Mouse (Mus musculus): ENCODE data around the gene Bcar3.
A peak's percentile ranks its signal among the peaks of the same experiment; 100 is the strongest.

The Bcar3 gene

GRCm38 (mm10) chr3:122458743-122459142 is 164.8 kb downstream of the Bcar3 start:
- DNase-seq (ENCODE audit: low read depth, low spot score), result no peak

DNA sequence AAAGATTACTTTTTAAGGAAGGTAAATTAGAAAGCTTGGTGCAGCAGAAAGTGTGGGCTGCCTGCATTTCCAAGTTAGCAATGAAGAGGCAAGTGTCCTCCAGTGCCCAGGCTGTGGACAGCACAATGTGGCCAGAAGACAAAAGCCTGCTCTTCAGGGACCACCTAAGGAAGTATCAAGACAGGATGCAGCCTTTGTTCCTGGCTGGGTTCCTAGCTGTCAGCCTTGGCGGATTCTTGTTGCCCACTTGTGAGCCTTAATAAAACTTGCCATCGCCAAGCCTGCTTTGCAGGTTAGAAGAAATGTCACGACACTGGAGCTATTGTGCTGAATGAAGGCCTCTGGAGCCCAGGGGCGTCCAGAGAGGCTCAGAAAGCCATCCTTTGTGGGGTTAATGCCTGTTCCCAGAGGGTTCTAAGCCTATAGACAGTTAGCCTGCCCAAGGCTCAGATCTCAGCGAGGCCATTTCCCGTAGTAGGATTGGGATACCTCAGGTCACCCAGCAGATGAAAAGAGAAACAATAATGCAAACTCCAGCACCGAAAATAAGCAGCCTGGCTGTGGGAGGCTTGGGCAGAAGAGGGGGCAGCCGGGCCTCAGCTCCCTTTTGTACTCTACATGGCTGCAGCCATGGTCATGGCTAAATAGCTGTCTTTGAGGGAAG is 167.0 kb downstream of the Bcar3 start:
- DNase-seq (ENCODE audit: low read depth, low spot score), result no peak

DNA sequence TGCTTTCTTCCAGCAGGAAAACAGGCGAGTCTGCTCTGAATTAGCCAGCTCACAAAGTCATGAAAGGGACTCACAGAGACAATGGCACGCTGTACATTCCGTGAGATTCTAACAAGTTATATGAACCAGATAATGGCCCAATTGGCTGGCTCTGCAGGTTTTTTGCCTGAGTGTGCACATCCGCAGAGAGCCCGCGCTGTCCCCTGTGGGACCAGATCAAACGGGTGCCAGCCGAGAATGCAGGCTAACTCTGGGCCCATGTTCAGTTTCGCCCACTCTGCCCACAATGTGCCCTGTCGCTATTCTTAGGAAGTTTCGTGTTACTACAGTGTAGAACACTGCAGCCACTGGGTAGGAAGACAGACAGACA is 167.6 kb downstream of the Bcar3 start:
- no peak for DNase-seq (ENCODE audit: low read depth, low spot score)

DNA sequence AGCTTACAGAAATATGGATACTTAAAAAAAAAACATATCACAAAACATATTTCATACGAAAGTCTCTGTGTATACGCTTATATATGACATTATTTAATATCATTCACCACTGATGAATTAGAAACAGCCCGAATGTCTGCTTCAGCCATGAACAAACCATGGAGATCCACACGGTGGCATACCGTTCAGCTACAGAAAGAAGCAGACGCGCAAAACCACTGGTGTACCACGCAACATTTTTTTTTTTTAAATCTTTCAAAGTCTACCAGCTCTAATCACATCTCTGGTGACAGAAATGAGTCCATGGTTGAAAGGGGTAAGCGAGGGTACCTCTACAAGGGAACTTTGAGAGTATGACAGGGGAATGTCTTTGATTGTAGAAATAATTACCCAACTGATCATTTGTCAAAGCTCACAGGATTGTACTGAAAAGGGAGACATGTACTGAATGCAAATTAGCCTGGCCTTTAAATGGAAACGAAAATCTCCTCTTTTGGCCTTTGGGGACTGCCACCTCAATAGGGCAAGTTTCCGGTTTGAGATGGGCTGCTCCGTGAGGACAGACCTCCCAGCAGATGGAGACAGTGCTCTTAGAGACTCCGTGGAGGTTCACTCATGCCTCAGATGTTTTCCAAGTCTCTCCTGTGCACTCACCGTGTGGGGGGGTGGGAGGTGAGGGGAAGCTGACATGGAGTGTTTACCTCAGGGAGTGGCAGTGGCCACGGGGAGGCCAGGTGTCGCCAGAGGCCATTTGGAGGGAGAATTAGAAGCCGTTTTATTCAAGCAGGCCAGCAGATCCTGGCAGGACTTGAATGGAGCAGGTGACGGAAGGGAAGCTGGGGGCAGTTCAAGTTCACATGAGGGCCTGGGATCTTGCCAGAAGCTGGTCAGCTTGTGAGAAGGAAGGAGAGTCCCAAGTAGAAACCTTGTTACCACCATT is 168.3 kb downstream of the Bcar3 start:
- DNase-seq (ENCODE audit: low read depth, low spot score), result no peak

GRCm38 (mm10) chr3:122463166-122463565 is 169.2 kb downstream of the Bcar3 start:
- no peak for DNase-seq (ENCODE audit: low read depth, low spot score)

- DNase-seq (ENCODE audit: low read depth, low spot score), result peak; percentile 51
Measured at GRCm38 (mm10) chr3:122466100-122466730, 172.3 kb downstream of the Bcar3 start.

DNA sequence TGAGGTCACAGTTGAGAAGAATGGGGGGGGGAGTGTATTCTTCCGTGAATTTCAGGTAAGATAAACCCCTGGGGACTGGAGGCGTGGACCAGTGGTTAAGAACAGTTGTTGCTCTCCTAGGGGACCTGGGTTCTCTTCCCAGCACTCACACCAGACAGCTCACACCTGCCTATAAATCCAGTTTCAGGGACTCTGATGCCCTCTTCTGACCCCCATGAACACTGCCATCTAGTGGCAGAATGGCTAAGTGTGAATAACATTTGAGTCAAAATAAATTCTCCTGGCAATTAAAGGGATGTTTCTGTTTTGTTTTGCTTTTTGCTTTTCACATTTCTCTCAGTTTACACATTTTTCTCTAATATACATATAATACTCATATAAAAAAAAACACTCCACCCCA is 174.0 kb downstream of the Bcar3 start:
- DNase-seq (ENCODE audit: low read depth, low spot score), result no peak

GRCm38 (mm10) chr3:122470326-122471016 is 176.5 kb downstream of the Bcar3 start:
- DNase-seq (ENCODE audit: low read depth, low spot score), result no peak

- no peak for DNase-seq (ENCODE audit: low read depth, low spot score)
Measured at GRCm38 (mm10) chr3:122471017-122471721, 177.2 kb downstream of the Bcar3 start.

DNA sequence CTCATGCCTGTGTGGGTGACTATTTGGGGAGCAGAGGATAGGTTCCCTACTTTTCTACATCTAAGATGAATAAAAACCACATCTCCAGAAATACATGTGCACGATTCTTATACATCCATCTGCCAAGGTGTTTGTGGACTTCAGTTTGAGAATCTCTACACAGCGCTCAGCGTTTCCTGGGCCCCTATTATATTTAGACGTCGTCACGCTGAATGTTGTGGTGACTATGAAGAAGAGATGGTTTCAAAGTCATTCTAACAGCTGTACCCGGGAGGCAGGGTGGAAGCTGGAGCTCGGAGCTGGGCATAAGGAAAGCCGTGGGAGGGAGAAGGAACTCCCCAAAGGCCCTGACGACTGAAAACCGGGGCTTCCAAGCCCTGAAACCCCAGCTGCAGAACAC is 178.5 kb downstream of the Bcar3 start:
- DNase-seq (ENCODE audit: low read depth, low spot score), result no peak

DNA sequence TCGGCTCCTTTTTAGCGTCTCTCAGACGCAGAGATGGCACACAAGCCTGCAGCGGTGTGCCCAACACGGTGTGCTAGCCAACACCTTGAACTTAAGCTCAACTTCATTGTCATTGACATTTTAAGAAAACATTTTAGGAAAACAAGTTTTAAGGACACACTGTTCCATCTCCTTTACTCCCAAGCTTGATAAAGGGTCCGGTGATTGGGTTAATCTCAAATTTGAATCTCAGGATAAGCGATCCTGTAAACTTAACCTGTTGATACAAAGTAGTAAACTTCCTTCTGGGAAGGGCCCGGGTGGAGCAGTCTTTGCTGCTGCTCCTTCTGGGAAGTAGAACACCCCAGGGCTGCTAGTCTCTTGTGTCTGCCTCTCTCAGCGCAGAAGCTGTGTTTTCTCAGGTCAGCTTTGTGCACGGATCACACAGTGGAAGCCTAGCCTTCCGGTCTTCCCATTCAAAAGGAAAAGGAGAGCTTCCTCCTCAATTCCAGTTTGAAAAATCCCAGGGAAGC is 179.6 kb downstream of the Bcar3 start:
- no peak for DNase-seq (ENCODE audit: low read depth, low spot score)

- no peak for DNase-seq (ENCODE audit: low read depth, low spot score)
Measured at GRCm38 (mm10) chr3:122474067-122474466, 180.1 kb downstream of the Bcar3 start.

- DNase-seq (ENCODE audit: low read depth, low spot score), result no peak
Measured at GRCm38 (mm10) chr3:122474796-122475195, 180.9 kb downstream of the Bcar3 start.

DNA sequence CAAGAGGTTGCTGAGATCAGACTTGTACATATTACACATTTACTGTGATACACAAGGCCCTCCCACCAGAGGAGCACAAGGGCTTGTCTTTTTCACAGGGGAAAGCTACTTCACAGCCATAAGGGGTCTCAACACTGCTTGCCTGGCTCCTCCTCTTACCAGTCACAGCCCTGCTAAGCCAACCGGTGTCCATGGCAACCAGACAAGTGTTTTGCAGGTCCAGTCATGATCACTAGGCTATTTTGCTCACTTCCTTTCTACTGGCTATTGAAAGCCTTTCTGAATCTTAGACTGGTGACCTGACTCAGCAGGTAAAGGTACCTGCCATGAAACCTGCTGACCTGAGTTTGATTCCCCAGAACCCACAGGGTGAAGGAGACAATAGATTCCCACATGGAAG is 181.8 kb downstream of the Bcar3 start:
- DNase-seq (ENCODE audit: low read depth, low spot score), result peak; percentile 43

DNA sequence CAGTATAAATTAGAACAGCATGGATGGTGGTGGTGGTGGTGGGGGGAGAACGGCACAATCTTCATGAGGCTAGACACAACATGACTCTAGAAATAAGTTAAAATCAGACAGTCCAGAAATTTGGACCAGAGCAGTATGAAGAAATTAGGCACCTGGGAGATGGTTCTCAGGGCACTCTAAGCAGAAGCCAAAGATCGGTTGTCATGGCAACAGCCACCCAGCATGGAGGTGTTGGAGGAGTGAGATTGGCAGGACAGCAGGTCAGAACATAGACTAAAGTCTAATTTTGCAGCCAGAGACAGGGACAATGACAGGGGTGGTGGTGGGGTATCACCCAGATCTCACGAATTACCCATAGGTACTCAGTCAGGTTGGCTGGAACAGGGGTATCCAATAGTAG is 182.7 kb downstream of the Bcar3 start:
- no peak for DNase-seq (ENCODE audit: low read depth, low spot score)

- DNase-seq (ENCODE audit: low read depth, low spot score), result no peak
Measured at GRCm38 (mm10) chr3:122477541-122477940, 183.6 kb downstream of the Bcar3 start.

- DNase-seq (ENCODE audit: low read depth, low spot score), result no peak
Measured at GRCm38 (mm10) chr3:122478735-122479134, 184.8 kb downstream of the Bcar3 start.

GRCm38 (mm10) chr3:122480065-122480675 is 186.2 kb downstream of the Bcar3 start:
- no peak for DNase-seq (ENCODE audit: low read depth, low spot score)

GRCm38 (mm10) chr3:122480986-122481385 is 187.1 kb downstream of the Bcar3 start:
- DNase-seq (ENCODE audit: low read depth, low spot score), result no peak

DNA sequence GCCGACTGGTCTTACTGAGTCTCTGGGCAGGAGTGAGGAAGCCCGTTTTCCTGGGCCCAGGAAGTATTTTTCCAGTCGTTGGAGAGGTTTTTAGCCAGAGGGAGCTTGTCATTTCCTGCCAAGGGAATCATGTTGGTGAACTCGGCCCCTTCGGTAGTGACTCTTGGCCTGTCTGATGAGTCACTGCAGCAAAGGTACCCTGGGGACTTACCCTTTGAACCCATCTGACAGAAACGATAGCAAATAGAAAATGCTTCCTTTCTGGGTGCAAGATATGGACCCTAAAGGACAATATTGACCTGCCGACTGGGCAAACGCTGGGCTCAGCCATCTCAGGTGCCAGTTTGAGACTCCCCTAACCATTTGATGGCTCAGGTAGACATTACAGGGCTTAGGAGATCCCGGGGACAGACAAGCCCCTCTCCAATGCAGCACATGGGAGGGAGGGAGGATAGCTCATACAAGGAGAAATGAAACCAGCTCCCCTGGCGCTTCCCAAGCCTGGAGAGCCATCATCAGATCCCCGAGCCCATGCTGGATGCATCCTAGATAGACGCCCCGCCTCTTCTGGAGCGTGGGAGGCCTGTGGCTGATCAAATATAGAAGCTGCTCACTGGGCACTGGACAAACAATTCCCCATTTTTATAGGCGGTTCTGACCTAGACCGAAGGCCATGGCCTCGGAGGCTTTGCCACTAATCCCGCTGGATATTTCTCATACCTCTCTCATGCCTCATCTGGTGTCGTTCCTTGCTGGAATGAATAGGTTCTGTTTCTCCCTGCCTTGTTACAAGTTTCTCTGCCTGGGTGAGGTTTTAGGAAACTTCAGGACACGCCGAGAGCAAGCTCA is 188.2 kb downstream of the Bcar3 start:
- DNase-seq (ENCODE audit: low read depth, low spot score), result no peak
